Comparison of ENCODE assay signal across 9 mouse cellular contexts in genomic region chr2:153496898-153497297, GRCm38 (mm10). TPM values are rescaled to one million over a fixed set of nuclear protein-coding genes. Genes with fewer than 3 reads are reported as not detected.
DNase-seq lines count a peak whose midpoint lies in the region; ATAC-seq and TF ChIP-seq lines count a peak whose summit lies in the region.
"Had no signal": no experiment of that assay in that cellular context is flagged by ENCODE, and none has a peak within 500 bp of the region (broad histone marks: within the 10 kb centered on the region; RNA-seq: fewer than 3 reads in every experiment).

No protein-coding gene starts in this region.

- H3K4me2 ChIP-seq in kidney, embryonic 15.5 days, result no peak overlapping the region
- H3K4me2 ChIP-seq in forebrain, postnatal 0 days (ENCODE audit: low read depth), result no peak overlapping the region
- 0 out of 2 replicates have a peak overlapping the region, but pooled peaks have one; percentile 5 for H3K4me2 ChIP-seq in midbrain, embryonic 13.5 days (replicated peaks)

- no peak for DNase-seq in kidney, adult 18-20 months
- peak; percentile 75 for DNase-seq in cerebellum, adult 8-10 months
- DNase-seq in forebrain, postnatal 0 days, result peak; percentile 66
- DNase-seq in adrenal gland, adult 18-20 months (ENCODE audit: low spot score in 2 of 2), result no peak
- no peak for DNase-seq in left cerebral cortex, adult 18-20 months (ENCODE audit: low spot score in 2 of 2)
- DNase-seq in lung, postnatal 25 days (ENCODE audit: low spot score), result no peak

- no peak for ATAC-seq in kidney, embryonic 15.5 days (replicated peaks; ENCODE audit: low FRiP score)
- peak; percentile 19 for ATAC-seq in forebrain, postnatal 0 days
- peak; percentile 31 for ATAC-seq in midbrain, embryonic 13.5 days

- 42% methylated on average over 13 of the region's 13 CpGs for WGBS in kidney, embryonic 15.5 days
- WGBS in forebrain, postnatal 0 days, result 19% methylated on average over 13 of the region's 13 CpGs
- WGBS in midbrain, embryonic 13.5 days, result 6% methylated on average over 13 of the region's 13 CpGs

- TF ChIP-seq CTCF in forebrain, postnatal 0 days (IDR thresholded peaks at IDR 0.05; ENCODE audit: low read depth), result no peak

- peaks cover 52% of the 10 kb centered on the region for H3K4me1 ChIP-seq in kidney, embryonic 15.5 days
- H3K4me1 ChIP-seq in forebrain, postnatal 0 days (ENCODE audit: insufficient read depth), result peaks cover 27% of the 10 kb centered on the region; the same call in 1 of the 2 replicates
- H3K4me1 ChIP-seq in midbrain, embryonic 13.5 days (replicated peaks), result peaks cover 56% of the 10 kb centered on the region

- peaks cover 3% of the 10 kb centered on the region for H3K27me3 ChIP-seq in kidney, embryonic 15.5 days
- no peaks in the 10 kb centered on the region for H3K27me3 ChIP-seq in forebrain, postnatal 0 days (ENCODE audit: insufficient read depth, low read length)
- H3K27me3 ChIP-seq in midbrain, embryonic 13.5 days, result peaks cover 40% of the 10 kb centered on the region

- H3K27ac ChIP-seq in kidney, embryonic 15.5 days, result peak overlapping the region; percentile 28; the same call in 1 of the 2 replicates
- 0 out of 2 replicates have a peak overlapping the region, but pooled peaks have one; percentile 40 for H3K27ac ChIP-seq in forebrain, postnatal 0 days (ENCODE audit: low read depth, low read length)
- H3K27ac ChIP-seq in midbrain, embryonic 13.5 days, result peak overlapping the region; percentile 68

- H3K36me3 ChIP-seq in kidney, embryonic 15.5 days, result no peaks in the 10 kb centered on the region
- no peaks in the 10 kb centered on the region for H3K36me3 ChIP-seq in forebrain, postnatal 0 days (ENCODE audit: insufficient read depth)
- H3K36me3 ChIP-seq in midbrain, embryonic 13.5 days, result no peaks in the 10 kb centered on the region

- no peak overlapping the region for H3K4me3 ChIP-seq in kidney, embryonic 15.5 days (replicated peaks)
- H3K4me3 ChIP-seq in forebrain, postnatal 0 days (ENCODE audit: low read depth, low read length), result no peak overlapping the region
- H3K4me3 ChIP-seq in midbrain, embryonic 13.5 days (replicated peaks), result no peak overlapping the region

- H3K9ac ChIP-seq in kidney, embryonic 15.5 days, result no peak overlapping the region
- no peak overlapping the region for H3K9ac ChIP-seq in forebrain, postnatal 0 days
- peak overlapping the region; percentile 40; the same call in 1 of the 2 replicates for H3K9ac ChIP-seq in midbrain, embryonic 13.5 days (replicated peaks)

- H3K9me3 ChIP-seq in kidney, embryonic 15.5 days (replicated peaks), result no peaks in the 10 kb centered on the region
- H3K9me3 ChIP-seq in forebrain, postnatal 0 days (ENCODE audit: low read length), result no peaks in the 10 kb centered on the region
- no peaks in the 10 kb centered on the region for H3K9me3 ChIP-seq in midbrain, embryonic 13.5 days

RNA-seq across cellular contexts. Expression of gene 4930404H24Rik, which starts 4.3 kb away (rescaled TPM):
- not detected in 2 replicates for polyA plus RNA-seq in kidney, embryonic 15.5 days (2015; fragmentation: Nextera tagmentation; extraction: Ambion mirVana)
- not detected in 2 replicates for total RNA-seq in forebrain, postnatal 0 days (2014; rRNA removed)
- not detected in 2 replicates for polyA plus RNA-seq in forebrain, postnatal 0 days (2015; fragmentation: Nextera tagmentation; extraction: Ambion mirVana)
- polyA plus RNA-seq in midbrain, embryonic 13.5 days (2015; fragmentation: Nextera tagmentation; extraction: Ambion mirVana), result not detected in 2 replicates
- total RNA-seq in adrenal gland, adult 18-20 months (2021), result not detected
- total RNA-seq in left cerebral cortex, adult 18-20 months (2021), result 1 to 10 TPM in 1 of 2 experiments, not detected in 1; 1.3 TPM
- total RNA-seq: neutrophil, adult 5-6 weeks had no signal

RNA-seq across cellular contexts. Expression of gene Nol4l, which starts 32.9 kb away (rescaled TPM):
- polyA plus RNA-seq in kidney, embryonic 15.5 days (2015; fragmentation: Nextera tagmentation; extraction: Ambion mirVana), result 13.7 and 14.2 TPM in 2 replicates
- total RNA-seq in forebrain, postnatal 0 days (2014; rRNA removed), result 57.4 and 58.5 TPM in 2 replicates
- 20.5 and 28.0 TPM in 2 replicates for polyA plus RNA-seq in forebrain, postnatal 0 days (2015; fragmentation: Nextera tagmentation; extraction: Ambion mirVana)
- 41.9 and 43.9 TPM in 2 replicates for polyA plus RNA-seq in midbrain, embryonic 13.5 days (2015; fragmentation: Nextera tagmentation; extraction: Ambion mirVana)
- total RNA-seq in adrenal gland, adult 18-20 months (2021), result 10 to 100 TPM in 1 of 2 experiments, 1 to 10 TPM in 1; 9.4 to 13.2 TPM
- total RNA-seq in left cerebral cortex, adult 18-20 months (2021), result 10 to 100 TPM; 44.0 to 55.2 TPM

Comparison
In these comparisons a context has a peak if more than half of its experiments do, and no peak if none do; other contexts are left out.
1. DNase-seq: peak in cerebellum, adult 8-10 months (single experiment) and forebrain, postnatal 0 days (single experiment); none in kidney, adult 18-20 months (single experiment), adrenal gland, adult 18-20 months (0 of 2), left cerebral cortex, adult 18-20 months (0 of 2) and lung, postnatal 25 days (single experiment).
2. Peak in every context shown above with its lines, with median percentiles within 50 percentile points of each other: H3K27ac ChIP-seq.